Mouse (Mus musculus): Measurements from ENCODE around the gene Unk.

- TF ChIP-seq CTCF (IDR thresholded peaks at IDR 0.05; ENCODE audit: low read depth) = no peak
- TF ChIP-seq EP300 (optimal IDR thresholded peaks at IDR 0.05) = no peak
Measured at GRCm38 (mm10) chr11:116012262-116012947, 17.7 kb upstream of the Unk start, which contains the start of gene Galk1.

All from stomach, postnatal 0 days (tissue).